Mouse (Mus musculus): ENCODE data around the gene Csf2. TPM values are rescaled to one million over a fixed set of nuclear protein-coding genes. Genes with fewer than 3 reads are reported as not detected.

The Csf2 gene
- total RNA-seq, 1 experiment: not detected

- H3K4me3 ChIP-seq (ENCODE audit: insufficient read depth in 1 of 2, low read depth in 1 of 2, low read length in 2 of 2, poor library complexity in 1 of 2, severe bottlenecking in 1 of 2): no peak overlapping the region
- no peak overlapping the region for H3K27ac ChIP-seq (ENCODE audit: insufficient read depth, low read depth, low read length, poor library complexity, severe bottlenecking)
- TF ChIP-seq MAFK (IDR thresholded peaks at IDR 0.05; ENCODE audit: insufficient read depth, low read depth, low read length) (no peak), CHD2 (IDR thresholded peaks at IDR 0.05; ENCODE audit: low read depth, low read length) (no peak), ZC3H11A (IDR thresholded peaks at IDR 0.05; ENCODE audit: borderline replicate concordance, low read depth, low read length) (no peak), HCFC1 (IDR thresholded peaks at IDR 0.05; ENCODE audit: borderline replicate concordance, insufficient read depth, low read length) (no peak)
- no peak for DNase-seq (ENCODE audit: low read depth, low spot score)
- H3K36me3 ChIP-seq (ENCODE audit: control insufficient read depth, insufficient read depth, low read length, poor library complexity, severe bottlenecking): no peaks in the 10 kb centered on the region
- in situ Hi-C loops (cut with MboI; ENCODE audit: low sequenced_read_pairs in 2 of 2, unreplicated experiment in 2 of 2): no loop called here
- no peak overlapping the region for H3K9ac ChIP-seq (ENCODE audit: insufficient read depth, low read depth, low read length, poor library complexity, severe bottlenecking)
- no peaks in the 10 kb centered on the region for H3K9me3 ChIP-seq (ENCODE audit: control insufficient read depth, insufficient read depth, low read depth, low read length)
- no peaks in the 10 kb centered on the region; a peak in 1 of 4 replicates for H3K4me1 ChIP-seq (ENCODE audit: control insufficient read depth in 2 of 2, insufficient read depth in 2 of 2, low read length in 2 of 2, poor library complexity in 1 of 2)
Measured at GRCm38 (mm10) chr11:54269191-54269896, 19.9 kb upstream of the Csf2 start.

DNA sequence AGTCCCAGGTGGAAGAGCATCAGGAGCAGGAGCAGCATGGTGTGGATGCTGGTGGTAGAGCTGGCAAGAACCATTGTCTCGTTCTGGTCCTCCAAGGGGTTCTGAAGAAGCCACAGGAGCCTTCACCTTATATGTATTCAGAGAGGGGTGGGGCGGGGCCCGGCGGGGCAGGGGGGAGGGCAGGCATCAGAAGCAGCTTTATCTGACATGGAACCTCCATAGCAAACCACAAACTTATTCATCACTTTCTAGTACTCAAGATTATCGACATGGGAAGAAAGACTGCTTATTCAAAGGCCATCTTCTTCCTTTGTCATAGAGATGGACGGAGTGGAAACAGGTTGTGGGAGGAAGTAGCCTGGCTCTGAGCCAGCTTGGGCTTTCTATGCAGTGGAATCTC, 17.7 kb upstream of the Csf2 start, which contains the start of gene Il3:
Gene Il3 (minus strand): TSS at position 101 of the 400 bp plus-strand sequence.
- Histone ChIP-seq H3K4me1 (ENCODE audit: control insufficient read depth in 2 of 2, insufficient read depth in 2 of 2, low read length in 2 of 2, poor library complexity in 1 of 2) (no peaks in the 10 kb centered on the region; a peak in 1 of 4 replicates), H3K9me3 (ENCODE audit: control insufficient read depth, insufficient read depth, low read depth, low read length) (no peaks in the 10 kb centered on the region), H3K27ac (ENCODE audit: insufficient read depth, low read depth, low read length, poor library complexity, severe bottlenecking) (no peak within 1 kb of the TSS), H3K36me3 (ENCODE audit: control insufficient read depth, insufficient read depth, low read length, poor library complexity, severe bottlenecking) (no peaks in the 10 kb centered on the region), H3K4me3 (ENCODE audit: insufficient read depth in 1 of 2, low read depth in 1 of 2, low read length in 2 of 2, poor library complexity in 1 of 2, severe bottlenecking in 1 of 2) (no peak within 1 kb of the TSS), H3K9ac (ENCODE audit: insufficient read depth, low read depth, low read length, poor library complexity, severe bottlenecking) (no peak within 1 kb of the TSS)
- DNase-seq (ENCODE audit: low read depth, low spot score): no peak
- in situ Hi-C loops (cut with MboI; ENCODE audit: low sequenced_read_pairs in 2 of 2, unreplicated experiment in 2 of 2): no loop called here
- no peak for TF ChIP-seq CHD2 (IDR thresholded peaks at IDR 0.05; ENCODE audit: low read depth, low read length)
- TF ChIP-seq ZC3H11A (IDR thresholded peaks at IDR 0.05; ENCODE audit: borderline replicate concordance, low read depth, low read length): no peak
- TF ChIP-seq ZNF384 (IDR thresholded peaks at IDR 0.05; ENCODE audit: low read depth, low read length): no peak
- no peak for TF ChIP-seq HCFC1 (IDR thresholded peaks at IDR 0.05; ENCODE audit: borderline replicate concordance, insufficient read depth, low read length)
- TF ChIP-seq MAFK (IDR thresholded peaks at IDR 0.05; ENCODE audit: insufficient read depth, low read depth, low read length): no peak

DNA sequence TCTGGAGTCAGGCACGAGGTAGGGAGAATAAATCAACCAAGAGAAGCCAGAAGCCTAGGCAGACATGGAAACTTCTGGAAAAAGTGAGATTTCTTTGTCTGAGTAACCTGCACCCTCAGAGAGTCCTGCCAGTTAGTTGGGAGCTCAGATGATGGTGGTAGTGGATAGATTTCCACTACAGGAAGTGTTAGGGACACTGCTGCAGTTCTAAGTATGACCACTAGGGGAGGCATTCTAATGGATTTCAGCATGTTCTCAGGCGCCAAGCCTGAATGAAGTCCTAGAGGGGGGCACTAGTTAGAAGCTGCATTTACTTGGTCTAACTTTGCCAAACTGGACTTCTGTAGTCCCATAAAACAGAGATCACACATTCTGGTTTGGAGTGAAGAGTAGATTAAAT, 15.1 kb upstream of the Csf2 start:
- Histone ChIP-seq H3K36me3 (ENCODE audit: control insufficient read depth, insufficient read depth, low read length, poor library complexity, severe bottlenecking) (no peaks in the 10 kb centered on the region), H3K9me3 (ENCODE audit: control insufficient read depth, insufficient read depth, low read depth, low read length) (no peaks in the 10 kb centered on the region), H3K9ac (ENCODE audit: insufficient read depth, low read depth, low read length, poor library complexity, severe bottlenecking) (no peak overlapping the region), H3K27ac (ENCODE audit: insufficient read depth, low read depth, low read length, poor library complexity, severe bottlenecking) (no peak overlapping the region), H3K4me1 (ENCODE audit: control insufficient read depth in 2 of 2, insufficient read depth in 2 of 2, low read length in 2 of 2, poor library complexity in 1 of 2) (no peaks in the 10 kb centered on the region; a peak in 1 of 4 replicates), H3K4me3 (ENCODE audit: insufficient read depth in 1 of 2, low read depth in 1 of 2, low read length in 2 of 2, poor library complexity in 1 of 2, severe bottlenecking in 1 of 2) (no peak overlapping the region)
- in situ Hi-C loops (cut with MboI; ENCODE audit: low sequenced_read_pairs in 2 of 2, unreplicated experiment in 2 of 2): no loop called here
- TF ChIP-seq HCFC1 (IDR thresholded peaks at IDR 0.05; ENCODE audit: borderline replicate concordance, insufficient read depth, low read length) (no peak), CHD2 (IDR thresholded peaks at IDR 0.05; ENCODE audit: low read depth, low read length) (no peak), ZNF384 (IDR thresholded peaks at IDR 0.05; ENCODE audit: low read depth, low read length) (no peak), MAFK (IDR thresholded peaks at IDR 0.05; ENCODE audit: insufficient read depth, low read depth, low read length) (no peak)
- peak; percentile 70 for DNase-seq (ENCODE audit: low read depth, low spot score)

- no peak overlapping the region for H3K27ac ChIP-seq (ENCODE audit: insufficient read depth, low read depth, low read length, poor library complexity, severe bottlenecking)
- no peaks in the 10 kb centered on the region for H3K9me3 ChIP-seq (ENCODE audit: control insufficient read depth, insufficient read depth, low read depth, low read length)
- TF ChIP-seq ZC3H11A (IDR thresholded peaks at IDR 0.05; ENCODE audit: borderline replicate concordance, low read depth, low read length) (no peak), MAFK (IDR thresholded peaks at IDR 0.05; ENCODE audit: insufficient read depth, low read depth, low read length) (no peak), ZNF384 (IDR thresholded peaks at IDR 0.05; ENCODE audit: low read depth, low read length) (no peak), CHD2 (IDR thresholded peaks at IDR 0.05; ENCODE audit: low read depth, low read length) (no peak), HCFC1 (IDR thresholded peaks at IDR 0.05; ENCODE audit: borderline replicate concordance, insufficient read depth, low read length) (no peak)
- no peaks in the 10 kb centered on the region; a peak in 1 of 4 replicates for H3K4me1 ChIP-seq (ENCODE audit: control insufficient read depth in 2 of 2, insufficient read depth in 2 of 2, low read length in 2 of 2, poor library complexity in 1 of 2)
- no peaks in the 10 kb centered on the region for H3K36me3 ChIP-seq (ENCODE audit: control insufficient read depth, insufficient read depth, low read length, poor library complexity, severe bottlenecking)
- in situ Hi-C loops (cut with MboI; ENCODE audit: low sequenced_read_pairs in 2 of 2, unreplicated experiment in 2 of 2): no loop called here
- peak; percentile 26 for DNase-seq (ENCODE audit: low read depth, low spot score)
- H3K9ac ChIP-seq (ENCODE audit: insufficient read depth, low read depth, low read length, poor library complexity, severe bottlenecking): no peak overlapping the region
- no peak overlapping the region for H3K4me3 ChIP-seq (ENCODE audit: insufficient read depth in 1 of 2, low read depth in 1 of 2, low read length in 2 of 2, poor library complexity in 1 of 2, severe bottlenecking in 1 of 2)
Measured at GRCm38 (mm10) chr11:54263405-54264031, 14.1 kb upstream of the Csf2 start.
